Mouse (Mus musculus) neural tube, embryonic 14.5 days (tissue): ENCODE measurements around the gene Rmnd5b. TPM values are rescaled to one million over a fixed set of nuclear protein-coding genes. Genes with fewer than 3 reads are reported as not detected.
A peak's percentile ranks its signal among the peaks of the same experiment; 100 is the strongest.

Experiments used
- ATAC-seq: fragments of 200-750 bp; cut with Nextera tagmentation; 2 replicates; pipeline ENCODE4 v1.8.0; 2017; ENCODE audit warnings: low read depth, mild to moderate bottlenecking, moderate TSS enrichment, moderate library complexity
- H3K27ac ChIP-seq: fragments of 300-500 bp; sonication (generic); 2 replicates; pipeline ENCODE4 v1.5.1; 2014; ENCODE audit warnings: low read depth, mild to moderate bottlenecking, control low read depth, low read length, moderate library complexity, mixed read lengths
- H3K27me3 ChIP-seq: fragments of 300-500 bp; sonication (generic); 2 replicates; pipeline ENCODE4 v1.6.1; 2014; ENCODE audit warnings: low read length; ENCODE audit not compliant: control insufficient read depth, insufficient read depth
- H3K36me3 ChIP-seq: fragments of 300-500 bp; sonication (generic); 2 replicates; pipeline ENCODE4 v1.6.1; 2014; ENCODE audit warnings: low read length, mixed read lengths; ENCODE audit not compliant: control insufficient read depth, insufficient read depth
- H3K4me1 ChIP-seq: fragments of 300-500 bp; sonication (generic); 2 replicates; pipeline ENCODE4 v1.6.1; 2014; ENCODE audit warnings: low read length; ENCODE audit not compliant: control insufficient read depth, insufficient read depth
- H3K4me2 ChIP-seq: fragments of 300-500 bp; sonication (generic); 2 replicates; pipeline ENCODE4 v1.6.1; 2014; ENCODE audit warnings: mild to moderate bottlenecking, low read depth, low read length, control low read depth
- H3K4me3 ChIP-seq: fragments of 300-500 bp; sonication (generic); 2 replicates; pipeline ENCODE4 v1.5.1; 2014; ENCODE audit warnings: low read depth, low read length, control low read depth, mixed read lengths
- H3K9ac ChIP-seq: fragments of 300-500 bp; sonication (generic); replicated peaks from 2 replicates; pipeline ENCODE4 v1.6.1; 2014; ENCODE audit warnings: low read depth, mild to moderate bottlenecking, control low read depth, low read length, mixed read lengths
- H3K9me3 ChIP-seq: fragments of 300-500 bp; sonication (generic); 2 replicates; pipeline ENCODE4 v1.6.1; 2016; ENCODE audit warnings: low read length; ENCODE audit not compliant: control insufficient read depth
- WGBS: fragments of 180-500 bp; shearing (Covaris S2); extraction: QIAGEN DNeasy Blood & Tissue Kit; methylation state at CpG from one replicate; pipeline ENCODE4 v1.1.7; 2014; 5-methylcytosine and 5-hydroxymethylcytosine counted together
- polyA plus RNA-seq: library from polyadenylated mRNA; unstranded; fragments of >200 nt; fragmentation: Nextera tagmentation; extraction: Ambion mirVana; gene quantifications from 2 replicates; pipeline ENCODE4 v1.2.1, GENCODE M21; 2014

The Rmnd5b gene
- polyA plus RNA-seq, 1 experiment from 2014 or later = 93.5 TPM

DNA sequence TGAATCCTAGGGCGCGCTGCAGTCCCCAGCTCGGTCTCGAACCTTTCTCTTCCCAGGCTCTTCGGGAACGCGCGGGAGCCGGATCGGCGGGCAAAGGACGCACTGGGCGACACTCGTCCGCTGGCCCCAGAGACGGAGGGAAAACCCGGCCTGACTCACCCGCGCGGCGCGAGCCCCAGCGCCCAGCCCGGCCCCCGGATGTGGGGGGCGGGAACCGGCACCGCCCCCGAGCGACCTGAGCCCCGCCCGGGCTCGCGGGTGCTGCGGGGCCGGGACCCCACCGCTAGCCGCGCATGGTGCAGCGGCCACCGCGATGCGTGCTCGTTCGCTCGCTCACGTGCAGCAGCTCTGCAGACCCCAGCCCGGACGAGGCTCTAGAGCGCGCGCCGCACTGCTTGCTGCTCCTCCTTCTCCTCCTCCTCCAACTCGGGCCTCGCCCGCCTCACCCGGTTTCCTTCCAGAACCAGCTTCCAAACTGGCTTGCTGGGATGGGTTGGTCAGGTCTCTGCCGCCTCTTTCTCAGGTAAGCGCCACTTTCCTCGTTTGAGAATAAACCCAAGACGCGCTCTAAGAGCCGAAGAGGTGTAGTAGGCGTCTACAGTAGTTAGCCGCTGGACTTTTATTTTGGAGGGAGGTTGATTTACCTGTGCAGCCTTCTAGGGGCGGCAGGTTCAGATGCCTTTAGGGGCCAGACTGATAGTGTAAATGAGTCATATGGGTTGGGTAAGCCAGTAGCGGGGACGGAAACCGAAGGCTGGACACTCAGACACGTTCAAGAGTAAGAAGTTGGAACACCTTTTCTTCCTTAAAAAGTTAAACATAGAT lies 15.2 kb upstream of the Rmnd5b start, which contains the start of the genes N4bp3 and D930048N14Rik:
TSS of gene N4bp3 (minus strand) at position 152 of the 825 bp plus-strand sequence.
TSS of gene D930048N14Rik (plus strand) at position 264 of the 825 bp plus-strand sequence.
- peak within 1 kb of the TSS; percentile 70 for H3K4me2 ChIP-seq
- H3K36me3 ChIP-seq = no peaks in the 10 kb centered on the region
- 2% methylated on average over 67 of the region's 70 CpGs for WGBS
- H3K4me3 ChIP-seq = peak within 1 kb of the TSS; percentile 53
- H3K9ac ChIP-seq = peak within 1 kb of the TSS; percentile 53
- H3K9me3 ChIP-seq = no peaks in the 10 kb centered on the region
- ATAC-seq = peak; percentile 82
- peaks cover 5% of the 10 kb centered on the region; the same call in 1 of the 2 replicates for H3K27me3 ChIP-seq
- H3K27ac ChIP-seq = 0 out of 2 replicates have a peak within 1 kb of the TSS, but pooled peaks have one; percentile 23
- H3K4me1 ChIP-seq = peaks cover 15% of the 10 kb centered on the region

DNA sequence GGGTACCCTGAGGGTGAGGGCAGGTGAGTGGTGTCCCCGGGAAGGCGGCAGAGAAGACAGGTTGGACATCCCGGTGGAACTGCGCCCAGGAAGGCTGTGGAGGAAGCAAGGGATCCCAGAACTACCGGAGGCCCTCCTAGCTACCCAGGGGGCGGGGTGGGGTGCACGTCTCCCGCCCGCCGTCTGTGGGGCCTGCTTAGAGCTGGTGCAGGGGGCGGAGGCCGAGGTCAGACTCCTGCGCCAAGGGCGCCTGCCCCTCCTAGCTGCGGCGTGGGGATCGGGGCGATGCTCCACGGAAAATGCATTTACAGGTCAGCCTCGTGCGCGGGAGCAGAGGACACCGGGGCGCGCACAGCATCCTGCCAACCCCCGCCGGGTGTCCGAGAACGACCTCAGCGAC lies 14.6 kb upstream of the Rmnd5b start:
- peak overlapping the region; percentile 53 for H3K9ac ChIP-seq
- H3K9me3 ChIP-seq = no peaks in the 10 kb centered on the region
- peaks cover 5% of the 10 kb centered on the region; the same call in 1 of the 2 replicates for H3K27me3 ChIP-seq
- H3K27ac ChIP-seq = no peak overlapping the region
- peaks cover 15% of the 10 kb centered on the region for H3K4me1 ChIP-seq
- peak; percentile 15; the same call in 1 of the 2 replicates for ATAC-seq
- peak overlapping the region; percentile 70 for H3K4me2 ChIP-seq
- peak overlapping the region; percentile 53 for H3K4me3 ChIP-seq
- no peaks in the 10 kb centered on the region for H3K36me3 ChIP-seq
- 0% methylated on average over 27 of the region's 30 CpGs for WGBS

DNA sequence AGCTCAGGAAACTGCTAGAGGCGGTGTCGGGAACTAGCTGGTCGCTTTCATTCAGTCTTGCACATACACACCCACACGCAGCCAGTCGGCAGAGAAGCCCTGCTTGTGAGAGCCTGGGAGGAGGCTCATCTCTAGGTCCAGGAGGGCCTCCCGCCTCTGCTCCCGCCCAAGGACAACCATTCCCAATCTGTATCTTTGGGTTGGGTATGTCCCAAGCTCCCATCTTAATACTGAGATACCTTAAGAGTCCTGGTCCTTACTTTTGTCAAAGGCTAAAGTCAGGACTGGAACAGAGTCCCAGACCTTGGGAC lies 14.1 kb upstream of the Rmnd5b start:
- ATAC-seq = no peak
- H3K27me3 ChIP-seq = peaks cover 5% of the 10 kb centered on the region; the same call in 1 of the 2 replicates
- 3% methylated on average over 7 of the region's 7 CpGs for WGBS
- peaks cover 15% of the 10 kb centered on the region for H3K4me1 ChIP-seq
- no peak overlapping the region for H3K27ac ChIP-seq
- no peaks in the 10 kb centered on the region for H3K36me3 ChIP-seq
- H3K4me3 ChIP-seq = peak overlapping the region; percentile 53
- peak overlapping the region; percentile 53 for H3K9ac ChIP-seq
- H3K4me2 ChIP-seq = peak overlapping the region; percentile 70
- no peaks in the 10 kb centered on the region for H3K9me3 ChIP-seq

DNA sequence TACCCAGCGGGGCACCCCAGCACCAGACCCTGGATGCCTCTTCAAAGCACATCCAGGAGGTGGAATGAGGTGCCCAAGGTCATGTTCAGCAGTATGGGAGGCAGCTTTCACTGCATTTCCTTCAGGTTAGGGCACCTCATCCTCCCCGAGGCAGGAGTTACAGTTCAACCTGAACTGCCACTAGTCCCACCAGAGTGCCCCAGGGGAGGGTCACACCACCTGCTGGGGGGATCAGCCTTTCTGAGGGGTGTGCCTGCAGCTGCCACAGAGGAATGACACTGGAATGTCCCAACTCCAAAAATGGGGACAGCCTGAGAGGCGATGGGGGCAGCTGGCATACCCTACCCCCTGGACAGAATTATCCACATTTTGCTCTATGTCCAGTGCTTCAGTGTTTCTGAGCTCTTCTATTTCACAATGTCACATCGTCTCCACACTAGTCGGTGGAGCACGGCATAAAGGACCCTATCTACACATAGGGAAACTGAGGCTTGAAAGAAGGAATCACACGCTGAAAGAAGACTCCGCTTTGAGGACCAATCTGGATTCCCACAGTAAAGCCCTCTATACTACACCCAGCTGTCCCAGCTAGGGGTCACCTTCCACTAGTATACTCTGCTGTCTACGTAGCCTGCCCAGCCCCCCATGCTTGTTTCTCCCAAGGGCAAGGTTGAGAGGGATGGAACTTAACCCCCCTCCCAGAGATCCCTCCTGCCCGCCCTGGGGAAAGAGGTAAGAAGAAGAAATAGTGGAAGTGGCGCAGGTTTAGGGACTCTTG lies 13.6 kb upstream of the Rmnd5b start:
- H3K4me3 ChIP-seq = peak overlapping the region; percentile 53; the same call in 1 of the 2 replicates
- 29% methylated on average over 11 of the region's 11 CpGs for WGBS
- H3K27me3 ChIP-seq = peaks cover 5% of the 10 kb centered on the region; the same call in 1 of the 2 replicates
- no peaks in the 10 kb centered on the region for H3K9me3 ChIP-seq
- peaks cover 15% of the 10 kb centered on the region for H3K4me1 ChIP-seq
- H3K36me3 ChIP-seq = no peaks in the 10 kb centered on the region
- no peak overlapping the region for H3K27ac ChIP-seq
- H3K4me2 ChIP-seq = peak overlapping the region; percentile 70
- H3K9ac ChIP-seq = peak overlapping the region; percentile 21; the same call in 1 of the 2 replicates
- ATAC-seq = no peak

DNA sequence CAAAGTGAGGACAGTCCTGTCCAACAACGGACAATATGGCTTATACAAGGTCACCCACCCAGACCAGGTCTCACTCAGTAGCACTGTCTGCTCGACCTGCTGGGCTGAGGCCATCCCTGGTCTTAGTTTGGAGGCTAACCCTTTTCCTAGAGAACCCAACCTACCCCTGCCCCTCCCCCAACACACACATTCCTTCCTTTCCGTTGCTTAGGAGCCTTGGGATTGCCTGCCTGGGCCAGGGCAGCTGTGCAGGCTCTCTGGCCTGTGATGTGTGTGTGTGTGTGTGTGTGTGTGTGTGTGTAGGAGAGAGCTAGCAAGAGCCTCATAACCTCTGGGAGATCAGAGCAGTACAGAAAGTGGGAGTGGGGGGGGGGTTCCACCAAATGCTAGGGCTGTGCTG lies 12.9 kb upstream of the Rmnd5b start:
- no peak overlapping the region for H3K27ac ChIP-seq
- H3K4me1 ChIP-seq = peaks cover 15% of the 10 kb centered on the region
- no peaks in the 10 kb centered on the region for H3K36me3 ChIP-seq
- H3K9me3 ChIP-seq = no peaks in the 10 kb centered on the region
- peak; percentile 16; the same call in 1 of the 2 replicates for ATAC-seq
- no peak overlapping the region for H3K4me3 ChIP-seq
- 14% methylated on average over 3 of the region's 3 CpGs for WGBS
- no peak overlapping the region for H3K9ac ChIP-seq
- H3K4me2 ChIP-seq = peak overlapping the region; percentile 70; the same call in 1 of the 2 replicates
- H3K27me3 ChIP-seq = peaks cover 5% of the 10 kb centered on the region; the same call in 1 of the 2 replicates

DNA sequence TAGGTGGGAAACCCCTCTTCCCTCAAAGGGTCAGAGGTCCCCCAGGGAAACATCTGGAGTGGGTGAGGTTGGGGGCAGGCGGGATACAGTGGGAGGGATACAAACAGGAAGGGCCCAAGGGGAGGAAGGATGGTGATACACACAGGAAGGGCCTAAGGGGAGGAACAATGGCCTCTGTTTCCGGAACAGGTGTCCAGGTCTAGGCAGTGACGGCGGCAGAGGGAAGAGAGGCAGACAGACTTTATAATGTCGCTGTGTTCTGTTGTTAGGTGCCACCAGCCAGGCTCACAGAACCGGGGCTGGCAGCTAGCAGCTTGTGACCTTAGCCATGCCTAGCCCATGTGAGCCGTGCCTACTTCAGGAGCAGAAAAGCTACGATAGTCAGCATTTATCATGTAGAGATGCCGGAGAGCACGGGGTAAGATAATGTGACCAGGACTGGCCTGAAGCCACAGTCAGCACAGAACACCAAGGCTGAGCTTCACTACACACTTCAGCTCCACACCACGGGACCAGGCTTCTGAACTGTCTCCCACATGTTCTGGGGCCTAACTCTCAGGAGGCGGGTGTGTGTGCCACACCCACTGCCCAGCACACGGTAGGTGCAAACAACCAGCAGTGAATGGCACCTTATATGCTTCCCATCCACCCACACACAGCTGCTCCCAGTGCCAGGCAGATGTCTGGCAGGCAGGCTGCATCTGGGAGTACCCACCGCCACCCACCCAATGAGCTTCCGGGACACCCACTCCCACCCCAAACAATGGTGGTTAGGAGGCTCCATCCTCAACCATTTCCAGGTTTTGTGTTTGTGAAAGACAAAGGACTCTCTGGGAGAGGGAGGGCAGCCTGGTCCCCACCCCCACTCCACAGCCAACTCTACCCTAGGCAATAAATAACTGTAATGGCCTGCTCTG lies 11.3 kb upstream of the Rmnd5b start:
- H3K4me2 ChIP-seq = no peak overlapping the region
- H3K36me3 ChIP-seq = no peaks in the 10 kb centered on the region
- H3K4me1 ChIP-seq = peaks cover 15% of the 10 kb centered on the region
- 52% methylated on average over 15 of the region's 15 CpGs for WGBS
- no peak overlapping the region for H3K4me3 ChIP-seq
- H3K27me3 ChIP-seq = peaks cover 5% of the 10 kb centered on the region; the same call in 1 of the 2 replicates
- H3K9ac ChIP-seq = no peak overlapping the region
- no peaks in the 10 kb centered on the region for H3K9me3 ChIP-seq
- peak overlapping the region; percentile 46; the same call in 1 of the 2 replicates for H3K27ac ChIP-seq
- no peak for ATAC-seq

DNA sequence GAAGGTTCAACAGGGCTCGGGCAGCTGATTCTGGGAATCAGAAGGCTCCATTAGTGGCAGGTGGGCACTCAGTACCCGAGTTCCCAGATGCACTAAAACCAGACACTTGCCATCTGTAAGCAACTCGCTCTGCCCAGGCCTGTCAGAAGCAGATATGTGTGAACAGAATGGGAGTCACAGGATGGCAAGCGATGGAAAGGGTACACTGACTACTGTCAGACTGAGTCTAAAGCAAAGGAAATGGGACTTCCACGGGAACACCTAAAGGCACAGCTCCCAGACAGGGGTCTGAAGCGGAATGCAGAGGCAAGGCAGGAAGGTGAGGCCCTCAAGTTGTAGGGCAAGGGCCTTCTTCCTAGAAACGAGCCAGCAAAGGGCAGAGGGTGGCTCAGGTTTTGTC lies 10.5 kb upstream of the Rmnd5b start:
- H3K9ac ChIP-seq = no peak overlapping the region
- H3K36me3 ChIP-seq = no peaks in the 10 kb centered on the region
- peaks cover 15% of the 10 kb centered on the region for H3K4me1 ChIP-seq
- no peak overlapping the region for H3K4me3 ChIP-seq
- no peak overlapping the region for H3K4me2 ChIP-seq
- no peak overlapping the region for H3K27ac ChIP-seq
- H3K27me3 ChIP-seq = peaks cover 5% of the 10 kb centered on the region; the same call in 1 of the 2 replicates
- H3K9me3 ChIP-seq = no peaks in the 10 kb centered on the region
- ATAC-seq = no peak
- WGBS = 86% methylated on average over 7 of the region's 7 CpGs

DNA sequence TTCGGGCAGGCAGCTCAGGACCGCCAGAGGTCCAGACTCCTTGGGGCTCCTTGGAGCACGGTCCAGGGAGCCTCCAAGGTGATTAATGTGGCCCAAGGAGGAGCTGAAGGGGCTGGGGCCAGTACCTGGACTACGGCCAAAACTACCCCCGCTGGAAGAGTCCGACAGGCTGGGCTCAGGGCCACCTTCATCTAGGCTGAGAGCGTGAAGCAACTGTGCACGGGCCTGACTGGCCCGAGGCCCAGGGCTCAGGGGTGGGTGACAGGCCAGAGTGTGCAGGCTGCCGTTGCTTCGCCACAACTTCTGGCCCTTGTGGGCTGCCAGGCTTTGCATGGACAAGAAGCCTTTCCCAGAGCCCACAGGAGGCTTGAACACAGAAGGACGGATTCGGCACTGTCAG lies 9.6 kb upstream of the Rmnd5b start:
- no peak for ATAC-seq
- H3K4me2 ChIP-seq = no peak overlapping the region
- peaks cover 4% of the 10 kb centered on the region; the same call in 1 of the 2 replicates for H3K27me3 ChIP-seq
- H3K9ac ChIP-seq = no peak overlapping the region
- no peak overlapping the region for H3K4me3 ChIP-seq
- no peak overlapping the region for H3K27ac ChIP-seq
- no peaks in the 10 kb centered on the region for H3K9me3 ChIP-seq
- H3K36me3 ChIP-seq = no peaks in the 10 kb centered on the region
- 79% methylated on average over 13 of the region's 13 CpGs for WGBS
- peaks cover 14% of the 10 kb centered on the region for H3K4me1 ChIP-seq
